Mouse (Mus musculus) bone marrow macrophage, adult 2 months (primary cell): ENCODE results near the gene Lsr. TPM values are rescaled to one million over a fixed set of nuclear protein-coding genes. Genes with fewer than 3 reads are reported as not detected.

Source experiments
- H3K27ac ChIP-seq: 2 replicates; pipeline ENCODE4 v1.5.1; 2012; ENCODE audit warnings: low read depth, low read length; ENCODE audit not compliant: insufficient read depth
- H3K4me1 ChIP-seq: 2 replicates; pipeline ENCODE4 v1.6.1; 2012; ENCODE audit warnings: low read length; ENCODE audit not compliant: control insufficient read depth, insufficient read depth
- H3K4me3 ChIP-seq: 2 replicates; pipeline ENCODE4 v1.5.1; 2012; ENCODE audit warnings: mild to moderate bottlenecking, low read length, moderate library complexity; ENCODE audit not compliant: insufficient read depth
- CTCF ChIP-seq: IDR thresholded peaks from 2 replicates; pipeline ENCODE4 v1.5.1; 2012; ENCODE audit warnings: low read depth, mild to moderate bottlenecking, low read length, moderate library complexity
- POLR2A ChIP-seq: IDR thresholded peaks from 2 replicates; pipeline ENCODE4 v1.6.1; 2012; ENCODE audit warnings: mild to moderate bottlenecking, low read depth, low read length, borderline replicate concordance
- polyA plus RNA-seq: library from polyadenylated mRNA; stranded (reverse); fragments of >200 nt; gene quantifications from 2 replicates; pipeline ENCODE4 v1.2.4, GENCODE M21; 2012; ENCODE audit not compliant: missing spikeins, insufficient read depth, insufficient read length

The Lsr gene
- polyA plus RNA-seq, 1 experiment, result 29.2 TPM

GRCm38 (mm10) chr7:30988519-30989162, 15.4 kb upstream of the Lsr start:
- TF ChIP-seq CTCF (no peak), POLR2A (no peak)
- H3K27ac ChIP-seq, result no peak overlapping the region
- peaks cover 19% of the 10 kb centered on the region for H3K4me1 ChIP-seq
- H3K4me3 ChIP-seq, result no peak overlapping the region

GRCm38 (mm10) chr7:30985357-30985756, 12.1 kb upstream of the Lsr start:
- TF ChIP-seq POLR2A (no peak), CTCF (no peak)
- no peak overlapping the region for H3K4me3 ChIP-seq
- H3K27ac ChIP-seq, result no peak overlapping the region
- H3K4me1 ChIP-seq, result peaks cover 14% of the 10 kb centered on the region

DNA sequence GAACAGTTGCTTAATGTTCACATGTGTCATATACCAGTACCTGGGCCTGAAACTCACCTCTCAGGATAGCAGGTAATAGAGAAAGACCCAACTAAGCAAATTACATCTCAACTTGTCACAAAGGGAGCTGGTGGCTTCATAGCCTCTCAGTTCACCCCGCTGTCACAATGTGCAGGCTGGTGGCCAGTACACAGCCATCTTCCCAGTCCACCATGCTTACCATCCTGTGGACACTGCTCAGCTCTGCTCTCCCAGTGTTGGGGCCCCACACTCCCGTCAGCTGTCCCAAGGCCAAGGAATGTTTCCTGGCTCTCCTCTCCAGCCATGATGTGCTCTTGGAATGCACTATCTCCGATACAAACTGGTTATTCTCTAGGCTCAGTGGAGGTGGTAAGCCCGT, 8.4 kb upstream of the Lsr start:
- Histone ChIP-seq H3K4me1 (no peaks in the 10 kb centered on the region), H3K27ac (no peak overlapping the region), H3K4me3 (no peak overlapping the region)
- TF ChIP-seq POLR2A (no peak), CTCF (no peak)

- TF ChIP-seq POLR2A (no peak), CTCF (peak; percentile 71)
- H3K4me1 ChIP-seq, result no peaks in the 10 kb centered on the region
- peak within 1 kb of the TSS; percentile 61 for H3K4me3 ChIP-seq
- H3K27ac ChIP-seq, result peak within 1 kb of the TSS; percentile 56
These were observed 431 bp upstream of the Lsr start, which contains the start of gene Fam187b for GRCm38 (mm10) chr7:30973501-30974289. Gene Fam187b, plus strand, starts transcription at chr7:30973790.

- peak overlapping the region; percentile 41 for H3K4me3 ChIP-seq
- no peak overlapping the region for H3K27ac ChIP-seq
- TF ChIP-seq CTCF (no peak), POLR2A (no peak)
- H3K4me1 ChIP-seq, result no peaks in the 10 kb centered on the region
These were observed 626 bp downstream of the Lsr start for GRCm38 (mm10) chr7:30972426-30973250.

DNA sequence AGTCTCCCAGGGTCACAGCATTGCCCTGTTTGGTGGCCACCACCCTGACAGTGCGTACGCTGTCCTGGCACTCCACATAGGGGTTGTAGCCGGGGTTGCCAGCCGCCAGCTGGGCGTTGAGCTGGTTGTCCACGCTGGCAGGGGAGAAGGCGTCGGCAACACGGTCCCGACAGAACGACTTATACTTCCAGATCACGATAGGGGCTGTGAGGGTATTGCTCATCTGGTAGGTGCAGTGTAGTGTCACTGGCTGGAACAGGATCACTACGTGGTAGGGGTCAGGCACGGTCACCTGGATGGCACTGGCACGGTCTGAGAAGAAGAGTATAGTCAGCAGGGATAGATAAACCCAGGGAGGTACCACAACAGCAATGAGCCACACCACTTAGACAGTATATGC, 1.4 kb downstream of the Lsr start:
- Histone ChIP-seq H3K27ac (no peak overlapping the region), H3K4me3 (no peak overlapping the region), H3K4me1 (no peaks in the 10 kb centered on the region; the same call in 1 of the 2 replicates)
- TF ChIP-seq POLR2A, result no peak
- TF ChIP-seq CTCF, result no peak

GRCm38 (mm10) chr7:30969174-30969573, 4.1 kb downstream of the Lsr start:
- Histone ChIP-seq H3K4me1 (peaks cover 4% of the 10 kb centered on the region; the same call in 1 of the 2 replicates), H3K4me3 (no peak overlapping the region), H3K27ac (no peak overlapping the region)
- TF ChIP-seq CTCF (no peak), POLR2A (no peak)

DNA sequence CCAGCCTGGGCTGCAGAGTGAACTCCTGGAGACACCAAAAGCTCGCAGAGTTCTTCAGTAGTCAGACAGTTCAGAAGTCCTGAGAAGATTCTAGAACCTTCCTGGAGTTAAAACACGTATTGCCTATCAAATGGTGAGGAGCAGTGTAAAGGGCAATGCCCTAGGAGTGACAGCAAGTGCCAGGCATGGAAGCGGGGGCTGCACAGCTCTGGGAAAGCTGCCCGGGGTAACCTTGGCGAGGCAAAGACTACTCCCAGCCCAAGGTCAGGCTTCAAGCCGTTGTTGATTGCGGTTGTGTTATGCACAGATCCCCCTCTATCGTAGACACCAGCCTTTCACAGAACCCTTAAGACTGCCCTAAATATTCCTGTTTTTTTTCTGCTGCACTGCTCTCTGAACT, 4.7 kb downstream of the Lsr start:
- TF ChIP-seq CTCF (no peak), POLR2A (no peak)
- Histone ChIP-seq H3K4me3 (no peak overlapping the region), H3K4me1 (peaks cover 4% of the 10 kb centered on the region; the same call in 1 of the 2 replicates), H3K27ac (no peak overlapping the region)

DNA sequence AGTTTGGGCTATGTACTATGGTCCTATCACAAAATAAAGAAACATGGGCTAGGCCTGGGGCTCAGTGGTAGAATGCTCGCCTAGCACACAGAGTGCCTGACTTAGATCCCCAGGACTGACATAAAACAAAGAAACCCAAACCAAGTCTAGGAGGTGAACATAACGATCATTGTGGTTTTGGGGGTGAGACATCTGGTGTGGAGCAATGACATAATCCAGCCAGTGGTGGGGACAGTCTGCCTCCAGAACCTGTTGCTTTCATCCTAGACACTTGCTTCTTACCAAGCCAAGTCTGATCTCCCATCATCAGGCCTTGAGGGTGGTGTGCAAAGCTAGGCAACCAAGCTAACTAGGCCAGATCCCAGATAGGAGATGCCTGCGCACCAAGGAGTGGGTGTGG, 6.6 kb downstream of the Lsr start:
- Histone ChIP-seq H3K4me3 (no peak overlapping the region), H3K27ac (no peak overlapping the region), H3K4me1 (peaks cover 6% of the 10 kb centered on the region; the same call in 1 of the 2 replicates)
- TF ChIP-seq CTCF (no peak), POLR2A (no peak)
